Mouse (Mus musculus): ENCODE results near the gene Slc35d2. TPM values are rescaled to one million over a fixed set of nuclear protein-coding genes. Genes with fewer than 3 reads are reported as not detected.

Slc35d2 gene
- 1 to 10 TPM in 1 of 2 experiments, under 1 TPM in 1; 0.90 to 1.9 TPM for total RNA-seq (2021)
- long read RNA-seq, experiment 1, partial matches to known transcripts: 0 of 5 reads
- long read RNA-seq, experiment 1, other reads (novel, unspliced or antisense): 1 of 5 reads
- long read RNA-seq, experiment 2, partial matches to known transcripts: 0 of 1 reads
- long read RNA-seq, experiment 2, other reads (novel, unspliced or antisense): 1 of 1 reads

- DNase-seq (ENCODE audit: low spot score in 2 of 2): no peak
- intact Hi-C loops (cut with DNase I): no loop called here
Measured at GRCm38 (mm10) chr13:64128858-64129615, at the start of gene Slc35d2. Slc35d2 (minus strand) TSS chr13:64129368.

GRCm38 (mm10) chr13:64178000-64178399 is 48.8 kb upstream of the Slc35d2 start:
- intact Hi-C loops (cut with DNase I): no loop called here
- no peak for DNase-seq (ENCODE audit: low spot score in 2 of 2)

GRCm38 (mm10) chr13:64169746-64170145 is 40.6 kb upstream of the Slc35d2 start:
- no peak for DNase-seq (ENCODE audit: low spot score in 2 of 2)
- intact Hi-C loops (cut with DNase I): no loop called here

- no peak for DNase-seq (ENCODE audit: low spot score in 2 of 2)
- intact Hi-C loops (cut with DNase I): no loop called here
Measured at GRCm38 (mm10) chr13:64163147-64163715, 34.1 kb upstream of the Slc35d2 start.

- intact Hi-C loops (cut with DNase I): no loop called here
- DNase-seq (ENCODE audit: low spot score in 2 of 2): peak in 1 of 2 experiments; percentile 30
Measured at GRCm38 (mm10) chr13:64162626-64163025, 33.5 kb upstream of the Slc35d2 start.

GRCm38 (mm10) chr13:64161916-64162611 is 32.9 kb upstream of the Slc35d2 start:
- DNase-seq (ENCODE audit: low spot score in 2 of 2): peak; percentile 44 to 47
- intact Hi-C loops (cut with DNase I): no loop called here

GRCm38 (mm10) chr13:64161548-64161915 is 32.4 kb upstream of the Slc35d2 start, which contains the start of gene Habp4:
Habp4 (plus strand) TSS chr13:64161824.
- peak; percentile 98 for DNase-seq (ENCODE audit: low spot score in 2 of 2)
- intact Hi-C loops (cut with DNase I): no loop called here

GRCm38 (mm10) chr13:64156966-64157365 is 27.8 kb upstream of the Slc35d2 start:
- intact Hi-C loops (cut with DNase I): no loop called here
- no peak for DNase-seq (ENCODE audit: low spot score in 2 of 2)

GRCm38 (mm10) chr13:64155171-64155571 is 26.0 kb upstream of the Slc35d2 start:
- intact Hi-C loops (cut with DNase I): no loop called here
- DNase-seq (ENCODE audit: low spot score in 2 of 2): peak in 1 of 2 experiments; percentile 28

GRCm38 (mm10) chr13:64154651-64155050 is 25.5 kb upstream of the Slc35d2 start:
- intact Hi-C loops (cut with DNase I): no loop called here

GRCm38 (mm10) chr13:64153751-64154267 is 24.6 kb upstream of the Slc35d2 start:
- intact Hi-C loops (cut with DNase I): no loop called here
- peak in 1 of 2 experiments; percentile 23 for DNase-seq (ENCODE audit: low spot score in 2 of 2)

More at GRCm38 (mm10) chr13:64154651-64155050, 25.5 kb upstream of the Slc35d2 start:
- DNase-seq (ENCODE audit: low spot score in 2 of 2): no peak

GRCm38 (mm10) chr13:64153083-64153682 is 24.0 kb upstream of the Slc35d2 start, which contains the start of gene Zfp367:
Zfp367 (minus strand) TSS chr13:64153202.
- intact Hi-C loops (cut with DNase I): no loop called here
- peak; percentile 97 to 98 for DNase-seq (ENCODE audit: low spot score in 2 of 2)

GRCm38 (mm10) chr13:64152671-64153082 is 23.5 kb upstream of the Slc35d2 start:
- intact Hi-C loops (cut with DNase I): no loop called here
- DNase-seq (ENCODE audit: low spot score in 2 of 2): peak; percentile 51 to 67

GRCm38 (mm10) chr13:64152241-64152669 is 23.1 kb upstream of the Slc35d2 start:
- DNase-seq (ENCODE audit: low spot score in 2 of 2): peak; percentile 77 to 81
- intact Hi-C loops (cut with DNase I): no loop called here

GRCm38 (mm10) chr13:64150121-64150520 is 21.0 kb upstream of the Slc35d2 start:
- intact Hi-C loops (cut with DNase I): no loop called here
- no peak for DNase-seq (ENCODE audit: low spot score in 2 of 2)

- peak; percentile 18 to 25 for DNase-seq (ENCODE audit: low spot score in 2 of 2)
- intact Hi-C loops (cut with DNase I): no loop called here
Measured at GRCm38 (mm10) chr13:64129616-64130375, 628 bp upstream of the Slc35d2 start.

GRCm38 (mm10) chr13:64126316-64126715 is 2.9 kb downstream of the Slc35d2 start:
- intact Hi-C loops (cut with DNase I): no loop called here
- DNase-seq (ENCODE audit: low spot score in 2 of 2): no peak

GRCm38 (mm10) chr13:64124886-64125285 is 4.3 kb downstream of the Slc35d2 start:
- no peak for DNase-seq (ENCODE audit: low spot score in 2 of 2)

More at GRCm38 (mm10) chr13:64124886-64125285, 4.3 kb downstream of the Slc35d2 start:
- intact Hi-C loops (cut with DNase I): no loop called here
